Mouse (Mus musculus) spleen, adult 2 months (tissue): ENCODE measurements around the gene Pdap1.
A peak's percentile ranks its signal among the peaks of the same experiment; 100 is the strongest.

Experiments used
- CTCF ChIP-seq: fragments of 200-500 bp; IDR thresholded peaks from 2 replicates; pipeline ENCODE4 v1.5.1; 2011; ENCODE audit warnings: mild to moderate bottlenecking, inconsistent platforms; ENCODE audit not compliant: insufficient read depth, insufficient read length, insufficient replicate concordance; ENCODE audit errors: extremely low read depth
- POLR2A ChIP-seq: fragments of 200-500 bp; IDR thresholded peaks from 2 replicates; pipeline ENCODE4 v1.6.1; 2011; ENCODE audit warnings: low read depth, low read length, inconsistent platforms

DNA sequence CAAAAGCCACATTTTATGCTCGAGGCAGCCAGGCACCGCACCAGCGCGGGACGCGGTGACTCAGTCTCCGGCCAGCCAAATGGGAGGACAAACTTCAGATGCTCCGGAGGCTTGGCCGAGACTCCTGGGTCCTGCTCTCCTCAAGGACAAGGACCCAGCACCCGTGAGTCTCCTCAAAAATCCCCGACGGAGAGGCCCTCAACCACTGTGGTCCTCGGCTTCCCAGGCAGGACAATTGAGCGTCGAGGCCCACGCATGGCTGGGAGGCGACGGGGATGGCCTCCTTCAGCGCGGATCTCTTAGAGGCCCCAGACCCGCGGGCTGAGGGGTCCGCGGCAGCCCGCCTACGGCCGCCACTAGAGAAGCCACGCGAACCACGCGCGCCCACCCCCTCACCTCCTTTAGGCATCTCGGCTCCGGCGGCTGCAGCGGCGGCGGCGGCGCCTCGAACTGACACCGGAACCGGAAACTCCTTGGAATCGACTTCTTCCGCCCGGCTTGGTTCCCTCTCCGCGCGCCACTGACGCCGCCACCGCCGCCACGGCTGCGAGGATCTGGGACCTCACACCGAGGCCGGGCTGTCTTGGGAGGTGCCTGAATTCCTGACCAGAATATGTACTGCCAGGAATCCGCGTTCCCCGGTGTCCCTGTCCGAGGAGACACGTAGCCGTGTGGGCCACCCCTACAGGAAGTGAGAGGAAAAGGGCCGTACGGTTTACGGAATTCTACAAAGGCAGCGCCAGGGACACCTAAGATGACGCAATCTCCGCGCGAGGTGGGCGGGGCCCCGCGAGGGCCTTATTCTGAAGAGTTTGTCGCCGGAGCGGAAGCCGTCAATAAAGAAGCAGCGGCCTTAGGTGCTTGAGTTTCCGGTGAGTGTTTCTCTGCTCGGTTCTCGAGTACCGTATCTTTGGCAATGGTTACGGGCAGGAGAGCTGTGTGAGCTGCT is at the start of gene Pdap1, which contains the start of gene Bud31:
- no peak for TF ChIP-seq CTCF
- peak; percentile 78 for TF ChIP-seq POLR2A
